Mouse (Mus musculus) bone marrow macrophage, adult 2 months (primary cell): Measurements from ENCODE around the gene Rin2.

ENCODE experiments used
- CTCF ChIP-seq: IDR thresholded peaks from 2 replicates; pipeline ENCODE4 v1.5.1; 2012; ENCODE audit warnings: low read depth, mild to moderate bottlenecking, low read length, moderate library complexity
- POLR2A ChIP-seq: IDR thresholded peaks from 2 replicates; pipeline ENCODE4 v1.6.1; 2012; ENCODE audit warnings: mild to moderate bottlenecking, low read depth, low read length, borderline replicate concordance

GRCm38 (mm10) chr2:145742795-145743710 is 68.0 kb downstream of the Rin2 start:
- no peak for TF ChIP-seq CTCF
- TF ChIP-seq POLR2A = no peak
